ENCODE assay signal across 8 mouse cellular contexts in genomic region chr7:114719381-114720131, GRCm38 (mm10). TPM values are rescaled to one million over a fixed set of nuclear protein-coding genes. Genes with fewer than 3 reads are reported as not detected.
A peak's percentile ranks its signal among the peaks of the same experiment; 100 is the strongest.
DNase-seq lines count a peak whose midpoint lies in the region; TF ChIP-seq lines count a peak whose summit lies in the region.

No protein-coding gene starts in this region.

- no peak overlapping the region for H3K9ac ChIP-seq in ES-E14 (ENCODE audit: insufficient read depth, low read depth, low read length, poor library complexity, severe bottlenecking)

- H3K4me1 ChIP-seq in ES-E14 (ENCODE audit: control insufficient read depth in 2 of 2, insufficient read depth in 2 of 2, low read length in 2 of 2, poor library complexity in 1 of 2), result no peaks in the 10 kb centered on the region
- H3K4me1 ChIP-seq in midbrain, embryonic 10.5 days, result peaks cover 26% of the 10 kb centered on the region

- intact Hi-C loops in heart, postnatal 10 days (cut with DNase I), result loop anchor here (2.0 to 5.0 kb wide), 2 partner anchors 139 to 222 kb away; no protein-coding TSS in a partner anchor

- no peak overlapping the region for H3K27ac ChIP-seq in ES-E14 (ENCODE audit: insufficient read depth, low read depth, low read length, poor library complexity, severe bottlenecking)
- H3K27ac ChIP-seq in midbrain, embryonic 10.5 days (replicated peaks), result no peak overlapping the region

- in situ Hi-C loops in ES-E14 (cut with MboI; ENCODE audit: low sequenced_read_pairs in 2 of 2, unreplicated experiment in 2 of 2), result no loop called here

- H3K27me3 ChIP-seq in midbrain, embryonic 10.5 days (ENCODE audit: low read depth, poor library complexity, severe bottlenecking), result peaks cover 48% of the 10 kb centered on the region

- no peaks in the 10 kb centered on the region for H3K36me3 ChIP-seq in ES-E14 (ENCODE audit: control insufficient read depth, insufficient read depth, low read length, poor library complexity, severe bottlenecking)
- no peaks in the 10 kb centered on the region for H3K36me3 ChIP-seq in midbrain, embryonic 10.5 days

- 2% methylated on average over 17 of the region's 17 CpGs for WGBS in midbrain, embryonic 10.5 days

- no peaks in the 10 kb centered on the region for H3K9me3 ChIP-seq in ES-E14 (ENCODE audit: control insufficient read depth, insufficient read depth, low read depth, low read length)
- no peaks in the 10 kb centered on the region for H3K9me3 ChIP-seq in midbrain, embryonic 10.5 days (replicated peaks)

- H3K4me3 ChIP-seq in ES-E14 (ENCODE audit: insufficient read depth in 1 of 2, low read depth in 1 of 2, low read length in 2 of 2, poor library complexity in 1 of 2, severe bottlenecking in 1 of 2), result 0 out of 4 replicates have a peak overlapping the region, but pooled peaks of 1 of the 2 experiments have one; percentile 20
- H3K4me3 ChIP-seq in midbrain, embryonic 10.5 days, result peak overlapping the region; percentile 42

- peak; percentile 49 for DNase-seq in A20 (ENCODE audit: low read depth, low spot score)
- no peak for DNase-seq in ES-E14 (ENCODE audit: low read depth, low spot score)
- DNase-seq in embryo, embryonic 10 days (ENCODE audit: low spot score), result peak; percentile 80
- DNase-seq in heart, postnatal 10 days, result peak; percentile 33 to 58
- DNase-seq in kidney, postnatal 36 days, result peak; percentile 12 to 49
- peak; percentile 58 for DNase-seq in midbrain, embryonic 10.5 days (ENCODE audit: low spot score)
- DNase-seq in thymus, postnatal 14 days, result peak; percentile 30
- DNase-seq in gastrocnemius, postnatal 25 days, result no peak

TF ChIP-seq in ES-E14, 5 proteins besides CTCF, POLR2A, EP300 and RAD21:
- TF ChIP-seq MAFK (IDR thresholded peaks at IDR 0.05; ENCODE audit: insufficient read depth, low read depth, low read length) (no peak), ZC3H11A (IDR thresholded peaks at IDR 0.05; ENCODE audit: borderline replicate concordance, low read depth, low read length) (peak; percentile 62; the same call in 1 of the 2 replicates), CHD2 (IDR thresholded peaks at IDR 0.05; ENCODE audit: low read depth, low read length) (no peak), HCFC1 (IDR thresholded peaks at IDR 0.05; ENCODE audit: borderline replicate concordance, insufficient read depth, low read length) (no peak), ZNF384 (IDR thresholded peaks at IDR 0.05; ENCODE audit: low read depth, low read length) (no peak)
TF ChIP-seq in ES-E14: peak in this region for 1.

RNA-seq across cellular contexts. Expression of gene Calcb, which starts 1.1 kb away (rescaled TPM):
- total RNA-seq in ES-E14 (2012; rRNA removed), result 0.80 TPM in 1 of 2 replicates, not detected in the other
- total RNA-seq in heart, postnatal 10 days (2021), result under 1 TPM; 0.47 to 0.74 TPM
- not detected in 2 replicates for polyA plus RNA-seq in midbrain, embryonic 10.5 days (2016; fragmentation: Nextera tagmentation; extraction: Ambion mirVana)
- total RNA-seq in gastrocnemius, postnatal 25 days (2021), result not detected

RNA-seq across cellular contexts. Expression of gene Insc, which starts 23.9 kb away (rescaled TPM):
- total RNA-seq in ES-E14 (2012; rRNA removed), result 1.4 and 1.7 TPM in 2 replicates
- 1 to 10 TPM; 1.1 to 1.2 TPM for total RNA-seq in heart, postnatal 10 days (2021)
- polyA plus RNA-seq in midbrain, embryonic 10.5 days (2016; fragmentation: Nextera tagmentation; extraction: Ambion mirVana), result 2.0 and 2.4 TPM in 2 replicates
- 1 to 10 TPM; 2.3 to 2.7 TPM for total RNA-seq in gastrocnemius, postnatal 25 days (2021)

Comparison
In these comparisons a context has a peak if more than half of its experiments do, and no peak if none do; other contexts are left out.
1. DNase-seq: peak in A20 (single experiment), embryo, embryonic 10 days (single experiment), heart, postnatal 10 days (2 of 2), kidney, postnatal 36 days (2 of 2), midbrain, embryonic 10.5 days (single experiment) and thymus, postnatal 14 days (single experiment); none in ES-E14 (single experiment) and gastrocnemius, postnatal 25 days (single experiment).